Mouse (Mus musculus) embryonic facial prominence, embryonic 12.5 days (tissue): Measurements from ENCODE around the gene Lmod2. TPM values are rescaled to one million over a fixed set of nuclear protein-coding genes. Genes with fewer than 3 reads are reported as not detected.

Source experiments
- ATAC-seq: fragments of 200-750 bp; cut with Nextera tagmentation; 2 replicates; pipeline ENCODE4 v1.8.0; 2017; ENCODE audit not compliant: insufficient number of reproducible peaks, insufficient read depth, low FRiP score, low TSS enrichment
- H3K27ac ChIP-seq: fragments of 300-500 bp; sonication (generic); 2 replicates; pipeline ENCODE4 v1.5.1; 2016; ENCODE audit warnings: mild to moderate bottlenecking
- H3K27me3 ChIP-seq: fragments of 300-500 bp; sonication (generic); 2 replicates; pipeline ENCODE4 v1.6.1; 2016; ENCODE audit warnings: mild to moderate bottlenecking, moderate library complexity
- H3K36me3 ChIP-seq: fragments of 300-500 bp; sonication (generic); 2 replicates; pipeline ENCODE4 v1.6.1; 2016; ENCODE audit warnings: mild to moderate bottlenecking
- H3K4me1 ChIP-seq: fragments of 300-500 bp; sonication (generic); 2 replicates; pipeline ENCODE4 v1.6.1; 2016
- H3K4me2 ChIP-seq: fragments of 300-500 bp; sonication (generic); replicated peaks from 2 replicates; pipeline ENCODE4 v1.6.1; 2016; ENCODE audit warnings: mild to moderate bottlenecking, moderate library complexity
- H3K4me3 ChIP-seq: fragments of 300-500 bp; sonication (generic); 2 replicates; pipeline ENCODE4 v1.5.1; 2016; ENCODE audit warnings: mild to moderate bottlenecking
- H3K9ac ChIP-seq: fragments of 300-500 bp; sonication (generic); 2 replicates; pipeline ENCODE4 v1.6.1; 2016; ENCODE audit warnings: mild to moderate bottlenecking, moderate library complexity
- H3K9me3 ChIP-seq: fragments of 300-500 bp; sonication (generic); 2 replicates; pipeline ENCODE4 v1.6.1; 2016; ENCODE audit warnings: mild to moderate bottlenecking, moderate library complexity
- WGBS: fragments of 180-500 bp; shearing (Covaris S2); methylation state at CpG from one replicate; pipeline ENCODE4 v1.1.7; 2016; 5-methylcytosine and 5-hydroxymethylcytosine counted together
- polyA plus RNA-seq: library from polyadenylated mRNA; unstranded; fragments of >200 nt; fragmentation: Nextera tagmentation; extraction: Ambion mirVana; gene quantifications from 2 replicates; pipeline ENCODE4 v1.2.1, GENCODE M21; 2016

Gene Lmod2
- polyA plus RNA-seq, result 0.18 TPM in 1 of 2 replicates, not detected in the other

DNA sequence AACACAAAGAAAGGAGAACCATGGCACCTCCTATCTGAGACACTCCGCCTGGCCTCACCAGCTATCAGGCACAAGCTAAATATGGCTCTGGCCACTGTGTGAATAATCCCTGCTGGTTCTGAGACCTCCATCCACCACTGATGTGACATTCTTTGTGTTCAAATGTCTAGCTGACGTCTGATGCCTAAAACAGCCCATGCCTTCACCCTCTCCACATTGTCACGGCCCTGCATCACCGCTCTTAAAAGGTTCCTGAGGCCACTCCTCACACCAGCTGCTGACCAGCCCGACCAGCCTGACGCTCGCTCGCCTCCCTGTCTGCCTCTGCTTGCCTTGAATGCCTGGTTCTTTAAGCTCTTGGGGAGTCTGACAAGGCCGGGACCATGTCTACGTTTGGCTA lies at the start of gene Lmod2:
Gene Lmod2 (plus strand): TSS at position 263 of the 400 bp plus-strand sequence.
- Histone ChIP-seq H3K4me1 (no peaks in the 10 kb centered on the region), H3K27ac (no peak within 1 kb of the TSS), H3K9me3 (no peaks in the 10 kb centered on the region), H3K36me3 (no peaks in the 10 kb centered on the region), H3K4me3 (no peak within 1 kb of the TSS), H3K27me3 (no peaks in the 10 kb centered on the region), H3K9ac (no peak within 1 kb of the TSS), H3K4me2 (no peak within 1 kb of the TSS)
- 74% methylated on average over 10 of the region's 10 CpGs for WGBS
- ATAC-seq, result no peak

DNA sequence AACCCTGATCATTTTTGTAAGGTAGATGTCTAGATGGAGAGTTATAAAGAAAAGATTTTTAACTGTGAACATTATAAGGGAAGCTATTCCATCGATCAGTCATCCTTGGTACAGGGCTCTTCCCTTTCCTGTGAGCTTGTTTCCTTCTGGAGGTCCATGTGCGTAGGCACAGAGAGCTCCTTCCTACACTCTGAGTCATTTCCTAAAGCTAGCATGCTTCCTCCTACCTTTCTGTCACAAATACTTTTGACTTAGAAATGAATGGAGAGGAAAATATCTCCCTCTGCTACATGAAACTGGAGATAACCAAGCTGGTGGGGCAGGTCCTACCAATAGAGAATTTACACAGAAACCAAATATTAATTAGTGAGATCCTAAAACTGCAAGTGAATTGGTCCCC lies 47.8 kb upstream of the Lmod2 start:
- H3K9ac ChIP-seq, result no peak overlapping the region
- no peaks in the 10 kb centered on the region for H3K9me3 ChIP-seq
- H3K36me3 ChIP-seq, result no peaks in the 10 kb centered on the region
- no peaks in the 10 kb centered on the region for H3K27me3 ChIP-seq
- ATAC-seq, result no peak
- no peaks in the 10 kb centered on the region; the same call in 1 of the 2 replicates for H3K4me1 ChIP-seq
- no peak overlapping the region for H3K27ac ChIP-seq
- no peak overlapping the region for H3K4me2 ChIP-seq
- H3K4me3 ChIP-seq, result no peak overlapping the region
- WGBS, result 89% methylated on average over 2 of the region's 2 CpGs

DNA sequence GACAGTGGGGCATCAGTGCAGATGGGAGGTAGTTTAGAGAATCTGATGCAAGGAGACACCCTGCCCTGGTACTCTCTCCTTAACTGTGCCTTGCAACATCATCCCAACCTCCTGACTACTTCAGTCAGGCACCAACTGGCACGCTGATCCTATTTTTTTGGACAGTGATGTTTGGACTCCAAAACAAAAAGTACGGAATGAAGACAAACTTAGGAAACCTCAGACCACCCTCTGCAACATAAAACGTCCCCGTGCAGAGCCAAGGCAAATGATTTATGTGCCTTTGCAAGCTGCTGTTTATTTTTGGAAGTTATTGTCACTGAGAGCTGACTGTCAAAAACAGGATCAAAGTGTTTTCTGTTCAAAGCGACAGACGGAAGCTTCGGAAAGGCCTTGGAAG lies 45.5 kb upstream of the Lmod2 start:
- 71% methylated on average over 7 of the region's 7 CpGs for WGBS
- Histone ChIP-seq H3K27me3 (no peaks in the 10 kb centered on the region), H3K4me1 (peaks cover 3% of the 10 kb centered on the region; the same call in 1 of the 2 replicates), H3K36me3 (no peaks in the 10 kb centered on the region), H3K9ac (no peak overlapping the region), H3K4me3 (no peak overlapping the region), H3K27ac (no peak overlapping the region), H3K9me3 (no peaks in the 10 kb centered on the region), H3K4me2 (no peak overlapping the region)
- ATAC-seq, result no peak

DNA sequence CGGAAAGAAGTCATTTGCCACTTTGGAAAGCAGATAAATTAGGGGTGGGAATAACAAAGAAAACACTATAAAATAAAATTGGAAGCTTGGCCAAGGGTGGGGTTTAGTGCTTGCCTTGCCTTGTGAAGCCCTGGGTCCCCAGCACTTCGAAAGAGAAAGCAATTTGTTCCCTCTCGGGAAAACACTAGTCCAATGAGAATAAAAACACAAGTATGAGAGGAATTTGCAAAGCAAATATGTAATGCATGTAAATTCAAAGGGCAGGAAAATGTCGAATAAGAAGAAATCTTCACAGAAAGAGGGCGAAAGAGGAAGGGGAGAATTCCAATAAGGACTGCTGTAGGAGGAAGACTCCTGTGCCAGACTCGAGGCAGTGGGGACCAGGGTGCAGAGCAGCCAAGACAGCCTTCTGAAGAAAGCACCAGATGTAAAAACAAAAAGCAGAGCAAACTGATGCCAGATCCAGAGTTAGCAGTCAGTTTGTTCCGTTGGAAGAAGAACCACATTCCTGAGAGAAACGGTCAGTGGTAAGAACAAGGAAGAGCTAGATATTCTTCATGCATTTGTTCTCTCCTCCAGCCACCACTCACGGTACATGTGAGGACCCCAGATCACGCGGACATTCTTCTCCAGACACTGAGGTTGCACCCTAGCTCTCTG lies 43.0 kb upstream of the Lmod2 start:
- Histone ChIP-seq H3K4me1 (peaks cover 3% of the 10 kb centered on the region; the same call in 1 of the 2 replicates), H3K4me3 (no peak overlapping the region), H3K9ac (no peak overlapping the region), H3K4me2 (no peak overlapping the region), H3K9me3 (no peaks in the 10 kb centered on the region), H3K27me3 (no peaks in the 10 kb centered on the region), H3K36me3 (no peaks in the 10 kb centered on the region), H3K27ac (no peak overlapping the region)
- WGBS, result 55% methylated on average over 11 of the region's 11 CpGs
- ATAC-seq, result no peak

DNA sequence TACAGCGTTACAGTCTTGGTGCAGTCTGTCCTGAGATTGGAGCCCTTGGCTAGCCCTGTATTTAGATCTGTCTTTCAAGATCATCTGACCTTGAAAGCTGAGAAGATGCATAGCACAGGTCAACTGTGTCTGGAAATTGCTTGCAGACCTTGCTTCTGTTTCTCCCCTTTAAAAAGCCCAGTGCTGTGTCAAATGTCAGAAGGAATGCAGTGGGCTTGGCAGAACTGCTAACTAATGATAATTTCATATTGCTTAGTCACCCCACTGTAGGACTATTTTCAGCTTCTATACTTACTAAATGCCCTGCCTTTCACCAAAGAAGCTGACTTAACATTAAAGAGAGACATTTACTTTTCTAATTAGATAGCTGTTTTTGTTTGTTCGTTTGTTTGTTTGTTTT lies 42.1 kb upstream of the Lmod2 start:
- no peak overlapping the region for H3K4me2 ChIP-seq
- WGBS, result 46% methylated on average over 2 of the region's 2 CpGs
- no peak for ATAC-seq
- no peak overlapping the region for H3K27ac ChIP-seq
- no peaks in the 10 kb centered on the region for H3K9me3 ChIP-seq
- H3K4me3 ChIP-seq, result no peak overlapping the region
- H3K27me3 ChIP-seq, result no peaks in the 10 kb centered on the region
- H3K36me3 ChIP-seq, result no peaks in the 10 kb centered on the region
- H3K9ac ChIP-seq, result no peak overlapping the region
- peaks cover 3% of the 10 kb centered on the region; the same call in 1 of the 2 replicates for H3K4me1 ChIP-seq

DNA sequence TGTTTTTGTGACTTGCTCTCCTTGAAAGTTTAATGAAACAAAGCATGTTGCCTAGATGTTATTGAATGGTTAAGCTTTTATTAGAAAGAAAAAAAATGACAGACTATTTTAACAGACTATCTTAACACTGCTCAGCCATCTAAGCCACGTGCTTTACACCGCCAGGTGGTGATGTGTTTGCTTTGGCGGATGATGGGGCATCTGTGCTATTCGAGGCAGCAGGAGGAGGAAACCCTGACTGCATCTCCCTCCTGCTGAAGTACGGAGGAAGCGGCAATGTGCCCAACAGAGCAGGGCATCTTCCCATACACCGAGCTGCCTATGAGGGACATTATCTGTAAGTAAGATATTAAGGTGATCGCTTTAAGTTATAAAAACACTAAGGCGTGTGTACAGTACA lies 33.5 kb upstream of the Lmod2 start:
- H3K4me2 ChIP-seq, result no peak overlapping the region
- H3K27me3 ChIP-seq, result no peaks in the 10 kb centered on the region
- no peak for ATAC-seq
- H3K9me3 ChIP-seq, result no peaks in the 10 kb centered on the region
- no peaks in the 10 kb centered on the region for H3K36me3 ChIP-seq
- no peak overlapping the region for H3K27ac ChIP-seq
- WGBS, result 74% methylated on average over 9 of the region's 9 CpGs
- no peak overlapping the region for H3K4me3 ChIP-seq
- no peak overlapping the region for H3K9ac ChIP-seq
- H3K4me1 ChIP-seq, result no peaks in the 10 kb centered on the region

DNA sequence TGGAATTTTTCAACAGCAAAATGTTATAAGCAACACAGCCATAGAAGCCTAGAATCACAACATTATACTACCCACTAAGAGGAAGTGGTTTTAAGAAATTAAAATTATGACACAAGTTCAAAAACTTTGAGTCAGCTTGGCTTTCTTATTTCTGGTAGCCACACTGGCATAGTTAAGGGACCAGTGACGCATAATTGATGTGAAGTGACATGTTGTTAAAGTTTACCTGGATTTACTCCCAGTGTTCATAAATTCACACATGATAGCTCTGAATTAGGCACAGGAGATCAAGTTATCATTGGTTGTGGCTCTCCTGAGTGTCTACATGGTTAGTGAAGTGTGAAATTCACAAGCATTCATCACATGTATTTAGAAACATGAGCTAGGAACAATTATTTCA lies 32.7 kb upstream of the Lmod2 start:
- Histone ChIP-seq H3K27me3 (no peaks in the 10 kb centered on the region), H3K4me2 (no peak overlapping the region), H3K9ac (no peak overlapping the region), H3K4me1 (no peaks in the 10 kb centered on the region), H3K9me3 (no peaks in the 10 kb centered on the region), H3K36me3 (no peaks in the 10 kb centered on the region), H3K4me3 (no peak overlapping the region), H3K27ac (no peak overlapping the region)
- WGBS, result 84% methylated on average over 1 of the region's 1 CpGs
- no peak for ATAC-seq

DNA sequence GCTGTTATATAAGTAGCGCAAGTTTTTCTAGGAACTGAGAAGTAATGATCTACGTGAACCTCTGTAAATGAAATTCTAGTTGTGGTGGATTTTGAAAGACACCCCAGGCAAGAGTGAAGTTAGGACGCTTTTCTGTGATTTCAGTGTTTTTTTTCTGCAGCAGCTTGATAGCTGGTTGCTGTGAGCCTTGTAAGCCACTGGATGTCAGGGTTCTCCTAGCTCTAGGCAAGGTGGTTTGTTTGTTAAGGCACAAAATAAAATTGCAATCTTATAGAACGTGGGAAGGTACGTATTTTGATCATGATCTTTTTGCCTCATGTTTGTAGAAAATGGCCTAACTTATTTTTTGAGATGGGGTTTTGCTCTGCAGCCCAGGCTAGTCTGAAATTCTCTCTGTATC lies 28.6 kb upstream of the Lmod2 start:
- no peaks in the 10 kb centered on the region for H3K9me3 ChIP-seq
- H3K4me2 ChIP-seq, result no peak overlapping the region
- no peaks in the 10 kb centered on the region for H3K4me1 ChIP-seq
- 82% methylated on average over 5 of the region's 5 CpGs for WGBS
- no peak for ATAC-seq
- H3K36me3 ChIP-seq, result no peaks in the 10 kb centered on the region
- no peak overlapping the region for H3K9ac ChIP-seq
- H3K27me3 ChIP-seq, result no peaks in the 10 kb centered on the region
- H3K27ac ChIP-seq, result no peak overlapping the region
- no peak overlapping the region for H3K4me3 ChIP-seq

DNA sequence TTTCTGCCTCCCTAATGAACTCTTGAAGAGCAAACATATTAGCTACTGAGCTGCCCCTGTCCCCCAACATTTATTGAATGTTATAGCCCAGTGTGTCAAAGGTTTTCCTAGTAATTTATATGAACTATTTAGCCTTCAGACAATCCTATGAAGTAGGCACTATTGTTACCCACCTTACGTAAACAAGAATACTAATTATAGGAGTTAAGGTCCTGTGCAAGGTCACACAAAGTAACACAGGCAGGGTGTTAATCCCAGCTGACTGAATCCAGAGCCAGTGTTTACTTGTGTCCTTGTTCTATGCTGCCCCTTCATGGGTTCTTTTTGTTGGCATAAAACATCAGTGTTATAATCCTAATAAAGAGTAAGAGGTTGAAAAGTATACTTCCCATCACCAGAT lies 27.9 kb upstream of the Lmod2 start:
- Histone ChIP-seq H3K36me3 (no peaks in the 10 kb centered on the region), H3K27ac (no peak overlapping the region), H3K4me1 (no peaks in the 10 kb centered on the region), H3K9me3 (no peaks in the 10 kb centered on the region), H3K27me3 (no peaks in the 10 kb centered on the region), H3K4me3 (no peak overlapping the region), H3K9ac (no peak overlapping the region), H3K4me2 (no peak overlapping the region)
- WGBS, result 86% methylated on average over 1 of the region's 1 CpGs
- ATAC-seq, result no peak

DNA sequence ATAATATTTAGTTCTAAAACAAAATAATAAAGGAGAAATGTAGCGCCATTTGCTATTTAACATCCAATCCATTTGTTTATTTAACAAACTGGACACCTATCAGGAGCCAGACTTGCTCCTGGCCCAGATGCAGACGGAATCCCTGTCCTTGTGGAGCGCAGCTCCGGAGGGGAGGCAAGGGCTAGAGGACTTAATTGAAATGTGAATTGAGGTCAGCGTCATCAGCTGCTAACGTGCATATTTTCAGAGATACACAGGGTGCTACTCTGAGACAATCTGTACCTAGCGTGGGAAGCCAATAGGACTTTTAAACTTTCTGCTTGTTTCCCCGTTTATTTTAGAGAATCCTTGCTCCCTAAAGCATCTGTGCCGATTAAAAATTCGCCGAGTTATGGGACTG lies 27.3 kb upstream of the Lmod2 start:
- Histone ChIP-seq H3K9ac (no peak overlapping the region), H3K4me2 (no peak overlapping the region), H3K4me3 (no peak overlapping the region), H3K27me3 (no peaks in the 10 kb centered on the region), H3K9me3 (no peaks in the 10 kb centered on the region), H3K4me1 (no peaks in the 10 kb centered on the region), H3K36me3 (no peaks in the 10 kb centered on the region), H3K27ac (no peak overlapping the region)
- no peak for ATAC-seq
- WGBS, result 72% methylated on average over 11 of the region's 11 CpGs

DNA sequence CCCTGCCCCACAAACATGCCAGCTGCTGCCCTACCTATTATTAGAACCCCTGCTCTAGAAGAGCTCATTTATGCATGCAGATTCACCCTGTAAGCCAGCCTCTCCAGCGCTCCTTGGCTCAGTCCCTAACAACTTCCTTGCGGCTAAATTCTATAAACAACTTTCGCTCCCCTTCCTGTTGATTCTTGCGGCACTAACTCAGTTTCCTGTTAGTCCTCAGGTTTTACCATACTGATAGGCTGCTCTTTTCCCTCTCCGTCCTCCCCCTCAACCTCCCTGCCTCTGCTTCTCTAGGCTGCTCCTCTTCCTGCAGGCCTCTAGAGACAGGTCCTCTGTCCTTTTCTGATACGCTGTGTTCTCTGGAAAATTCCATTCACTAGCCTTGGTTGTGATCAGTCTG lies 26.4 kb upstream of the Lmod2 start:
- H3K4me1 ChIP-seq, result no peaks in the 10 kb centered on the region
- WGBS, result 74% methylated on average over 6 of the region's 6 CpGs
- no peak overlapping the region for H3K4me3 ChIP-seq
- no peak overlapping the region for H3K4me2 ChIP-seq
- H3K27ac ChIP-seq, result no peak overlapping the region
- H3K36me3 ChIP-seq, result no peaks in the 10 kb centered on the region
- no peak for ATAC-seq
- H3K27me3 ChIP-seq, result no peaks in the 10 kb centered on the region
- no peaks in the 10 kb centered on the region for H3K9me3 ChIP-seq
- no peak overlapping the region for H3K9ac ChIP-seq

DNA sequence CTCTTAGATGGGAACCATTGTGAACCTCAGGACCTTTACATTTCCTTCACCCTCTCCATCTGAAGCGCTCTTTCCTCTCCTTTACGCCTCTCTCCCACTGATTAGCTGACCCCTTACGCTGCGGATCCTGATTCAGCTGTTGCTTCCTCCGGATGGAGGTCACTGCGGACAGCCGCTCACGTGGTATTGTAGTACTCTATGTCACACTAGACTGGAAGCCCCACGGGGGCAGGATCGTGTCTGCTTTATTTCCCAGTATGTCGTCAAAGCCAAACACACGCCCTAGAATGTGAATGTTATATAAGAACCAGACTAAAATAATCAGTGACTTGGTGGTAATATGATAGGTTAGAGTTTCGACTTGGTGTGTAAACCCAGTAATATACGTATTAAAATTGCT lies 25.1 kb upstream of the Lmod2 start:
- no peaks in the 10 kb centered on the region for H3K4me1 ChIP-seq
- 79% methylated on average over 14 of the region's 14 CpGs for WGBS

DNA sequence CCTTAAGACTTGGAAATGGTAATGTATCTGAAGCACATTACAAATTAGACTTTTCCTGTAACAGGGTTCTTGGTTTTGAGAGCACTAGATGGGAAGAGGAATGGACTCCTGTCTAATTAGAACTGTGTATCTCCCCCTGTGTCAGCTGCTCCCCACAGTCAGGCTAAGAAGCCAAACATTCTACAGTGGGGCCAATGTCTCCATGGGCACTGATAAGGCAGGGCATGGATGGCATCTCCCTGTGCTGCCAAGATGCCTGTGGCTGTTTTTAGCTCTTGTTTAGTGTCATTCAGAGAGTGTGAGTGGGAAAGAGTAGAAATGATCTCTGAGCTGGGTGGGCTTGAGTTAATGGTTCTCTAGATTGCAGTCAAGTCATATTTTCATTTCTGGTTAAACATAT lies 24.2 kb upstream of the Lmod2 start:
- Histone ChIP-seq H3K27ac (no peak overlapping the region), H3K4me3 (no peak overlapping the region), H3K9me3 (no peaks in the 10 kb centered on the region), H3K27me3 (no peaks in the 10 kb centered on the region), H3K9ac (no peak overlapping the region), H3K4me2 (no peak overlapping the region), H3K36me3 (no peaks in the 10 kb centered on the region), H3K4me1 (no peaks in the 10 kb centered on the region)
- no peak for ATAC-seq

More for the DNA sequence above, 25.1 kb upstream of the Lmod2 start:
- no peak for ATAC-seq
- no peaks in the 10 kb centered on the region for H3K9me3 ChIP-seq
- H3K4me3 ChIP-seq, result no peak overlapping the region
- no peak overlapping the region for H3K4me2 ChIP-seq
- no peak overlapping the region for H3K27ac ChIP-seq
- no peaks in the 10 kb centered on the region for H3K36me3 ChIP-seq
- H3K27me3 ChIP-seq, result no peaks in the 10 kb centered on the region
- H3K9ac ChIP-seq, result no peak overlapping the region
